Mouse (Mus musculus) erythroblast, embryonic 14.5 days (primary cell): Measurements from ENCODE around the gene Irf5.

Experiments
- GATA1 ChIP-seq: IDR thresholded peaks from 2 replicates; pipeline ENCODE4 v1.6.1; 2012; ENCODE audit warnings: low read length, inconsistent platforms, mixed read lengths
- TAL1 ChIP-seq: IDR thresholded peaks from 3 replicates; pipeline ENCODE4 v1.6.1; 2012; ENCODE audit warnings: low read length, inconsistent platforms, mixed read lengths

DNA sequence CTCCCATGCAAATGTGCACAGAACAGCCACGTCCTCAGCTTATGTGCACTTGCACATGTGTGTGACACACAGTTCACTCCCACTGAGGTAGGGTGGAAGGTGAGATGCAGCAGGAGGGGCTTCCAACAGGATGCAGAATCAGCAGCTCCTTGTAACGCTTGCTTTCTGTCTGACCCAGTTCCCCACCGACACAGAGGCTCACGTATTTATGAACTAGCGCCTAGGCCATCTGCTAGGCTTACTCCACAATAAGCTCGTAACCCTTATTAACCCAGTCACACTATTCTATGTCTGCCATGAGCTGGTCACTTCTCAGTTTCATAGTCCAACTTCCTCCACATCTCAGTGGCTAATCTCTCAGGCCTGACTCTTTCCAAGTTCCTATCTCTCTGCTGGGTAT, 13.8 kb downstream of the Irf5 start:
- TF ChIP-seq GATA1 (no peak), TAL1 (no peak)
